Mouse (Mus musculus): ENCODE data around the gene Shisa9.

Shisa9 gene

GRCm38 (mm10) chr16:12076270-12076669 is 92.4 kb downstream of the Shisa9 start:
- DNase-seq = no peak

- no peak for DNase-seq
Measured at GRCm38 (mm10) chr16:12076700-12077099, 92.8 kb downstream of the Shisa9 start.

- no peak for DNase-seq
Measured at GRCm38 (mm10) chr16:12083082-12083481, 99.2 kb downstream of the Shisa9 start.

- no peak for DNase-seq
Measured at GRCm38 (mm10) chr16:12090604-12091235, 106.8 kb downstream of the Shisa9 start.

GRCm38 (mm10) chr16:12093253-12093652 is 109.3 kb downstream of the Shisa9 start:
- DNase-seq = no peak

GRCm38 (mm10) chr16:12094784-12095315 is 110.9 kb downstream of the Shisa9 start:
- no peak for DNase-seq

GRCm38 (mm10) chr16:12095365-12095764 is 111.5 kb downstream of the Shisa9 start:
- DNase-seq = no peak

- no peak for DNase-seq
Measured at GRCm38 (mm10) chr16:12108436-12108835, 124.5 kb downstream of the Shisa9 start.

GRCm38 (mm10) chr16:12110851-12111437 is 127.0 kb downstream of the Shisa9 start:
- no peak for DNase-seq

- no peak for DNase-seq
Measured at GRCm38 (mm10) chr16:12114396-12114795, 130.5 kb downstream of the Shisa9 start.

GRCm38 (mm10) chr16:12115040-12115856 is 131.3 kb downstream of the Shisa9 start:
- DNase-seq = no peak

GRCm38 (mm10) chr16:12116926-12117325 is 133.0 kb downstream of the Shisa9 start:
- DNase-seq = no peak

- no peak for DNase-seq
Measured at GRCm38 (mm10) chr16:12119463-12119862, 135.6 kb downstream of the Shisa9 start.

GRCm38 (mm10) chr16:12129782-12130181 is 145.9 kb downstream of the Shisa9 start:
- DNase-seq = no peak

GRCm38 (mm10) chr16:12146666-12147065 is 162.8 kb downstream of the Shisa9 start:
- DNase-seq = no peak

- no peak for DNase-seq
Measured at GRCm38 (mm10) chr16:12151986-12152385, 168.1 kb downstream of the Shisa9 start.

- DNase-seq = no peak
Measured at GRCm38 (mm10) chr16:12154476-12154875, 170.6 kb downstream of the Shisa9 start.

GRCm38 (mm10) chr16:12173482-12174041 is 189.6 kb downstream of the Shisa9 start:
- no peak for DNase-seq

- no peak for DNase-seq
Measured at GRCm38 (mm10) chr16:12178031-12178430, 194.1 kb downstream of the Shisa9 start.

GRCm38 (mm10) chr16:12189739-12190138 is 205.8 kb downstream of the Shisa9 start:
- DNase-seq = no peak

GRCm38 (mm10) chr16:12196841-12197240 is 212.9 kb downstream of the Shisa9 start:
- no peak for DNase-seq

GRCm38 (mm10) chr16:12197611-12198010 is 213.7 kb downstream of the Shisa9 start:
- DNase-seq = no peak

GRCm38 (mm10) chr16:12201216-12201615 is 217.3 kb downstream of the Shisa9 start:
- DNase-seq = no peak

Data from thymus, postnatal 36 days (tissue).